Mouse (Mus musculus): ENCODE measurements around the gene Bcl9. TPM values are rescaled to one million over a fixed set of nuclear protein-coding genes. Genes with fewer than 3 reads are reported as not detected.

The Bcl9 gene
- polyA plus RNA-seq (2015; fragmentation: Nextera tagmentation; extraction: Ambion mirVana), result 78.3 and 92.4 TPM in 2 replicates

GRCm38 (mm10) chr3:97297553-97298432 is at the start of gene Bcl9:
Gene Bcl9, minus strand, starts transcription at chr3:97297917.
- H3K9ac ChIP-seq (ENCODE audit: low read depth, low read length), result peak within 1 kb of the TSS; percentile 76
- H3K4me2 ChIP-seq (ENCODE audit: low read length), result peak within 1 kb of the TSS; percentile 79
- no peaks in the 10 kb centered on the region for H3K27me3 ChIP-seq (ENCODE audit: control insufficient read depth, insufficient read depth, low read depth, low read length)
- WGBS, result under 1% methylated on average over 21 of the region's 21 CpGs
- peak within 1 kb of the TSS; percentile 92 for H3K27ac ChIP-seq (ENCODE audit: low read length)
- 0 out of 2 replicates have a peak, but pooled peaks cover 2% of the 10 kb centered on the region for H3K9me3 ChIP-seq (replicated peaks; ENCODE audit: control insufficient read depth, low read length, poor library complexity, severe bottlenecking)
- H3K4me1 ChIP-seq (ENCODE audit: control insufficient read depth, insufficient read depth, low read length), result peaks cover 31% of the 10 kb centered on the region
- peak within 1 kb of the TSS; percentile 53 for H3K4me3 ChIP-seq (ENCODE audit: low read depth, low read length)
- no peaks in the 10 kb centered on the region for H3K36me3 ChIP-seq (ENCODE audit: control insufficient read depth, insufficient read depth, low read length)
- ATAC-seq, result peak; percentile 88

GRCm38 (mm10) chr3:97339193-97339576 is 41.5 kb upstream of the Bcl9 start:
- Histone ChIP-seq H3K36me3 (ENCODE audit: control insufficient read depth, insufficient read depth, low read length) (no peaks in the 10 kb centered on the region), H3K4me2 (ENCODE audit: low read length) (no peak overlapping the region), H3K9ac (ENCODE audit: low read depth, low read length) (no peak overlapping the region), H3K9me3 (replicated peaks; ENCODE audit: control insufficient read depth, low read length, poor library complexity, severe bottlenecking) (no peaks in the 10 kb centered on the region), H3K4me1 (ENCODE audit: control insufficient read depth, insufficient read depth, low read length) (peaks cover 4% of the 10 kb centered on the region; the same call in 1 of the 2 replicates), H3K4me3 (ENCODE audit: low read depth, low read length) (no peak overlapping the region), H3K27ac (ENCODE audit: low read length) (no peak overlapping the region), H3K27me3 (ENCODE audit: control insufficient read depth, insufficient read depth, low read depth, low read length) (no peaks in the 10 kb centered on the region)
- 75% methylated on average over 5 of the region's 5 CpGs for WGBS
- ATAC-seq, result 0 out of 2 replicates have a peak, but pooled peaks have one; percentile 43

- Histone ChIP-seq H3K36me3 (ENCODE audit: control insufficient read depth, insufficient read depth, low read length) (no peaks in the 10 kb centered on the region), H3K27me3 (ENCODE audit: control insufficient read depth, insufficient read depth, low read depth, low read length) (no peaks in the 10 kb centered on the region), H3K27ac (ENCODE audit: low read length) (no peak overlapping the region), H3K9me3 (replicated peaks; ENCODE audit: control insufficient read depth, low read length, poor library complexity, severe bottlenecking) (no peaks in the 10 kb centered on the region), H3K4me2 (ENCODE audit: low read length) (0 out of 2 replicates have a peak overlapping the region, but pooled peaks have one; percentile 37), H3K9ac (ENCODE audit: low read depth, low read length) (no peak overlapping the region), H3K4me1 (ENCODE audit: control insufficient read depth, insufficient read depth, low read length) (peaks cover 4% of the 10 kb centered on the region; the same call in 1 of the 2 replicates), H3K4me3 (ENCODE audit: low read depth, low read length) (no peak overlapping the region)
- WGBS, result 16% methylated on average over 13 of the region's 13 CpGs
- ATAC-seq, result peak; percentile 95
Observed at GRCm38 (mm10) chr3:97338522-97339192, 40.9 kb upstream of the Bcl9 start.

- H3K4me3 ChIP-seq (ENCODE audit: low read depth, low read length), result no peak overlapping the region
- no peak overlapping the region for H3K27ac ChIP-seq (ENCODE audit: low read length)
- 52% methylated on average over 11 of the region's 11 CpGs for WGBS
- H3K4me1 ChIP-seq (ENCODE audit: control insufficient read depth, insufficient read depth, low read length), result peaks cover 4% of the 10 kb centered on the region; the same call in 1 of the 2 replicates
- H3K27me3 ChIP-seq (ENCODE audit: control insufficient read depth, insufficient read depth, low read depth, low read length), result no peaks in the 10 kb centered on the region
- ATAC-seq, result no peak
- no peaks in the 10 kb centered on the region for H3K36me3 ChIP-seq (ENCODE audit: control insufficient read depth, insufficient read depth, low read length)
- no peak overlapping the region for H3K4me2 ChIP-seq (ENCODE audit: low read length)
- no peak overlapping the region for H3K9ac ChIP-seq (ENCODE audit: low read depth, low read length)
- no peaks in the 10 kb centered on the region for H3K9me3 ChIP-seq (replicated peaks; ENCODE audit: control insufficient read depth, low read length, poor library complexity, severe bottlenecking)
Observed at GRCm38 (mm10) chr3:97337306-97337705, 39.6 kb upstream of the Bcl9 start.

GRCm38 (mm10) chr3:97336331-97336730 is 38.6 kb upstream of the Bcl9 start:
- 76% methylated on average over 4 of the region's 4 CpGs for WGBS
- Histone ChIP-seq H3K4me3 (ENCODE audit: low read depth, low read length) (no peak overlapping the region), H3K4me1 (ENCODE audit: control insufficient read depth, insufficient read depth, low read length) (peaks cover 4% of the 10 kb centered on the region; the same call in 1 of the 2 replicates), H3K27ac (ENCODE audit: low read length) (no peak overlapping the region), H3K36me3 (ENCODE audit: control insufficient read depth, insufficient read depth, low read length) (no peaks in the 10 kb centered on the region), H3K9ac (ENCODE audit: low read depth, low read length) (no peak overlapping the region), H3K9me3 (replicated peaks; ENCODE audit: control insufficient read depth, low read length, poor library complexity, severe bottlenecking) (no peaks in the 10 kb centered on the region), H3K4me2 (ENCODE audit: low read length) (no peak overlapping the region), H3K27me3 (ENCODE audit: control insufficient read depth, insufficient read depth, low read depth, low read length) (no peaks in the 10 kb centered on the region)
- no peak for ATAC-seq

- Histone ChIP-seq H3K9ac (ENCODE audit: low read depth, low read length) (no peak overlapping the region; the same call in 1 of the 2 replicates), H3K27me3 (ENCODE audit: control insufficient read depth, insufficient read depth, low read depth, low read length) (no peaks in the 10 kb centered on the region), H3K4me2 (ENCODE audit: low read length) (no peak overlapping the region), H3K27ac (ENCODE audit: low read length) (no peak overlapping the region), H3K4me1 (ENCODE audit: control insufficient read depth, insufficient read depth, low read length) (peaks cover 4% of the 10 kb centered on the region; the same call in 1 of the 2 replicates), H3K4me3 (ENCODE audit: low read depth, low read length) (no peak overlapping the region), H3K36me3 (ENCODE audit: control insufficient read depth, insufficient read depth, low read length) (no peaks in the 10 kb centered on the region), H3K9me3 (replicated peaks; ENCODE audit: control insufficient read depth, low read length, poor library complexity, severe bottlenecking) (no peaks in the 10 kb centered on the region)
- 43% methylated on average over 9 of the region's 9 CpGs for WGBS
- ATAC-seq, result no peak
Observed at GRCm38 (mm10) chr3:97334618-97335017, 36.9 kb upstream of the Bcl9 start.

GRCm38 (mm10) chr3:97332172-97332571 is 34.5 kb upstream of the Bcl9 start:
- H3K9me3 ChIP-seq (replicated peaks; ENCODE audit: control insufficient read depth, low read length, poor library complexity, severe bottlenecking), result no peaks in the 10 kb centered on the region
- H3K36me3 ChIP-seq (ENCODE audit: control insufficient read depth, insufficient read depth, low read length), result no peaks in the 10 kb centered on the region
- WGBS, result 91% methylated on average over 12 of the region's 12 CpGs
- H3K4me1 ChIP-seq (ENCODE audit: control insufficient read depth, insufficient read depth, low read length), result no peaks in the 10 kb centered on the region
- H3K4me2 ChIP-seq (ENCODE audit: low read length), result no peak overlapping the region
- no peak overlapping the region for H3K4me3 ChIP-seq (ENCODE audit: low read depth, low read length)
- no peak for ATAC-seq
- H3K27ac ChIP-seq (ENCODE audit: low read length), result no peak overlapping the region
- H3K9ac ChIP-seq (ENCODE audit: low read depth, low read length), result no peak overlapping the region
- H3K27me3 ChIP-seq (ENCODE audit: control insufficient read depth, insufficient read depth, low read depth, low read length), result no peaks in the 10 kb centered on the region

- H3K27me3 ChIP-seq (ENCODE audit: control insufficient read depth, insufficient read depth, low read depth, low read length), result no peaks in the 10 kb centered on the region
- peaks cover 3% of the 10 kb centered on the region; the same call in 1 of the 2 replicates for H3K4me1 ChIP-seq (ENCODE audit: control insufficient read depth, insufficient read depth, low read length)
- no peak overlapping the region for H3K27ac ChIP-seq (ENCODE audit: low read length)
- WGBS, result 88% methylated on average over 2 of the region's 2 CpGs
- no peak overlapping the region for H3K4me3 ChIP-seq (ENCODE audit: low read depth, low read length)
- H3K9ac ChIP-seq (ENCODE audit: low read depth, low read length), result no peak overlapping the region
- no peak overlapping the region for H3K4me2 ChIP-seq (ENCODE audit: low read length)
- no peak for ATAC-seq
- no peaks in the 10 kb centered on the region for H3K9me3 ChIP-seq (replicated peaks; ENCODE audit: control insufficient read depth, low read length, poor library complexity, severe bottlenecking)
- H3K36me3 ChIP-seq (ENCODE audit: control insufficient read depth, insufficient read depth, low read length), result no peaks in the 10 kb centered on the region
Observed at GRCm38 (mm10) chr3:97327809-97328208, 30.1 kb upstream of the Bcl9 start.

Measured in midbrain, embryonic 16.5 days (tissue).